Mouse (Mus musculus): ENCODE measurements around the gene Usp36. TPM values are rescaled to one million over a fixed set of nuclear protein-coding genes. Genes with fewer than 3 reads are reported as not detected.
A peak's percentile ranks its signal among the peaks of the same experiment; 100 is the strongest.

Gene Usp36
- polyA plus RNA-seq (2011; ENCODE audit: insufficient read length, low read depth, missing spikeins) = 19.4 and 21.6 TPM in 2 replicates

GRCm38 (mm10) chr11:118289999-118290889 is at the start of gene Usp36:
TSS of gene Usp36 (minus strand) at chr11:118290244.
- H3K27ac ChIP-seq (ENCODE audit: insufficient read depth, low read length) = peak within 1 kb of the TSS; percentile 59
- H3K4me3 ChIP-seq (ENCODE audit: insufficient read depth, low read length) = peak within 1 kb of the TSS; percentile 89
- TF ChIP-seq CTCF (IDR thresholded peaks at IDR 0.05; ENCODE audit: borderline replicate concordance, insufficient read depth, low read length) (no peak), POLR2A (IDR thresholded peaks at IDR 0.05; ENCODE audit: low read depth, low read length) (peak; percentile 93)
- 0 out of 2 replicates have a peak, but pooled peaks cover 2% of the 10 kb centered on the region for H3K4me1 ChIP-seq (ENCODE audit: control insufficient read depth, insufficient read depth, low read length)

GRCm38 (mm10) chr11:118337491-118338168 is 47.6 kb upstream of the Usp36 start:
- Histone ChIP-seq H3K27ac (ENCODE audit: insufficient read depth, low read length) (peak overlapping the region; percentile 65), H3K4me3 (ENCODE audit: insufficient read depth, low read length) (no peak overlapping the region), H3K4me1 (ENCODE audit: control insufficient read depth, insufficient read depth, low read length) (peaks cover 7% of the 10 kb centered on the region)
- TF ChIP-seq CTCF (IDR thresholded peaks at IDR 0.05; ENCODE audit: borderline replicate concordance, insufficient read depth, low read length) (no peak), POLR2A (IDR thresholded peaks at IDR 0.05; ENCODE audit: low read depth, low read length) (no peak)

- Histone ChIP-seq H3K4me1 (ENCODE audit: control insufficient read depth, insufficient read depth, low read length) (peaks cover 11% of the 10 kb centered on the region), H3K4me3 (ENCODE audit: insufficient read depth, low read length) (no peak overlapping the region), H3K27ac (ENCODE audit: insufficient read depth, low read length) (no peak overlapping the region)
- TF ChIP-seq CTCF (IDR thresholded peaks at IDR 0.05; ENCODE audit: borderline replicate concordance, insufficient read depth, low read length) = no peak
Observed at GRCm38 (mm10) chr11:118333431-118333830, 43.4 kb upstream of the Usp36 start.

GRCm38 (mm10) chr11:118332376-118332775 is 42.3 kb upstream of the Usp36 start:
- Histone ChIP-seq H3K4me1 (ENCODE audit: control insufficient read depth, insufficient read depth, low read length) (peaks cover 11% of the 10 kb centered on the region), H3K4me3 (ENCODE audit: insufficient read depth, low read length) (no peak overlapping the region), H3K27ac (ENCODE audit: insufficient read depth, low read length) (no peak overlapping the region)
- TF ChIP-seq POLR2A (IDR thresholded peaks at IDR 0.05; ENCODE audit: low read depth, low read length) (no peak), CTCF (IDR thresholded peaks at IDR 0.05; ENCODE audit: borderline replicate concordance, insufficient read depth, low read length) (no peak)

- H3K4me3 ChIP-seq (ENCODE audit: insufficient read depth, low read length) = no peak overlapping the region
- H3K27ac ChIP-seq (ENCODE audit: insufficient read depth, low read length) = no peak overlapping the region
- peaks cover 17% of the 10 kb centered on the region for H3K4me1 ChIP-seq (ENCODE audit: control insufficient read depth, insufficient read depth, low read length)
- TF ChIP-seq POLR2A (IDR thresholded peaks at IDR 0.05; ENCODE audit: low read depth, low read length) = no peak
- TF ChIP-seq CTCF (IDR thresholded peaks at IDR 0.05; ENCODE audit: borderline replicate concordance, insufficient read depth, low read length) = no peak
Observed at GRCm38 (mm10) chr11:118330777-118331176, 40.7 kb upstream of the Usp36 start.

GRCm38 (mm10) chr11:118330361-118330760 is 40.3 kb upstream of the Usp36 start:
- Histone ChIP-seq H3K27ac (ENCODE audit: insufficient read depth, low read length) (no peak overlapping the region; the same call in 1 of the 2 replicates), H3K4me3 (ENCODE audit: insufficient read depth, low read length) (no peak overlapping the region), H3K4me1 (ENCODE audit: control insufficient read depth, insufficient read depth, low read length) (peaks cover 20% of the 10 kb centered on the region)
- TF ChIP-seq POLR2A (IDR thresholded peaks at IDR 0.05; ENCODE audit: low read depth, low read length) (no peak), CTCF (IDR thresholded peaks at IDR 0.05; ENCODE audit: borderline replicate concordance, insufficient read depth, low read length) (no peak)

GRCm38 (mm10) chr11:118328947-118329346 is 38.9 kb upstream of the Usp36 start:
- TF ChIP-seq POLR2A (IDR thresholded peaks at IDR 0.05; ENCODE audit: low read depth, low read length) (no peak), CTCF (IDR thresholded peaks at IDR 0.05; ENCODE audit: borderline replicate concordance, insufficient read depth, low read length) (no peak)
- no peak overlapping the region for H3K4me3 ChIP-seq (ENCODE audit: insufficient read depth, low read length)
- H3K4me1 ChIP-seq (ENCODE audit: control insufficient read depth, insufficient read depth, low read length) = peaks cover 24% of the 10 kb centered on the region
- peak overlapping the region; percentile 85; the same call in 1 of the 2 replicates for H3K27ac ChIP-seq (ENCODE audit: insufficient read depth, low read length)

GRCm38 (mm10) chr11:118328511-118328910 is 38.5 kb upstream of the Usp36 start:
- TF ChIP-seq POLR2A (IDR thresholded peaks at IDR 0.05; ENCODE audit: low read depth, low read length) (no peak), CTCF (IDR thresholded peaks at IDR 0.05; ENCODE audit: borderline replicate concordance, insufficient read depth, low read length) (no peak)
- Histone ChIP-seq H3K4me3 (ENCODE audit: insufficient read depth, low read length) (no peak overlapping the region), H3K27ac (ENCODE audit: insufficient read depth, low read length) (peak overlapping the region; percentile 85), H3K4me1 (ENCODE audit: control insufficient read depth, insufficient read depth, low read length) (peaks cover 28% of the 10 kb centered on the region)

GRCm38 (mm10) chr11:118326991-118327971 is 37.2 kb upstream of the Usp36 start:
- no peak overlapping the region for H3K4me3 ChIP-seq (ENCODE audit: insufficient read depth, low read length)

More at GRCm38 (mm10) chr11:118326991-118327971, 37.2 kb upstream of the Usp36 start:
- TF ChIP-seq POLR2A (IDR thresholded peaks at IDR 0.05; ENCODE audit: low read depth, low read length) (peak; percentile 28), CTCF (IDR thresholded peaks at IDR 0.05; ENCODE audit: borderline replicate concordance, insufficient read depth, low read length) (no peak)
- Histone ChIP-seq H3K27ac (ENCODE audit: insufficient read depth, low read length) (peak overlapping the region; percentile 88), H3K4me1 (ENCODE audit: control insufficient read depth, insufficient read depth, low read length) (peaks cover 34% of the 10 kb centered on the region)
